Mouse (Mus musculus): ENCODE measurements around the gene Stip1.
A peak's percentile ranks its signal among the peaks of the same experiment; 100 is the strongest.
"Not testable (repeated sequence)": the region's sequence is repeated elsewhere in the genome, so short reads cannot be mapped to it uniquely, and the experiment has no call there.

The Stip1 gene

DNA sequence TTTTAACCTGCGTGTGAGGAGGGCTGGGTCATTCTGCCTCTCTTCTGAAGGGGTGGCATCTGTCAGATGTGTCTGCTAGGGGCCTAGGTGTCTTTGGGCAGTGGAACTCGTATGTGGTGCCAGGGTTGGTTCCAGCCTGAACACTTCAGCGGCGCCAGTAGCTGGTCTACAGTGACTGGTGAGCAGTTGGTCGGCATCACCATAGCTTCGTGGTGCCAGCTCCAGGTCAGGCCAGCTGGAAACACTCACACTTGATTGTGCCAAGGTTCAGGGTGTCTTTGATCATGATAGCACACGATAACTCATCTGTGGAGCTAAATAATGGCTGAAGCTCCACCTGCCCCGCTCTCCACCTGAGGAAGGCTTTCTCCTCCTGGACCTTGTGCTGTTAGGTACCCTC lies 23.1 kb upstream of the Stip1 start:
- no peak for DNase-seq

DNA sequence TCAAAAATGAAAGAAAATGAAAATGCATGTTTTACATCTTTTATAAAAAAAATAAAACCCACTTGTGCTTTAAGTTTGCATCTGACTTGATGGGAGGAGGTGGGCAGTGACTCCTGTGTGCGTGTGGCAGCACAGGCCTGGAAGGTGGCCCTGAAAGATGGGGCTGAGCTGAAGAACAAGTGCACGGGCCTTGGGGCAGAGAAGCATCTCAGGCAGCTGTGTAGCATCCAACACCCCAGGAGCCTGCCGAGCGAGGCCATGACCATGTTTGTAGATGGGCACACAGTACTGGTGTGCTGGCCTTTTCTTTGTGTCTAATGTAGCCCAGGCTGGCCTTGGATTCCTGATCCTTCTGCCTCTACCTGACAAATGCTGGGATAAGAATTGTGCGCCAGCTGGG lies 22.3 kb upstream of the Stip1 start:
- DNase-seq = no peak

- no peak for DNase-seq
Observed at GRCm38 (mm10) chr19:7058541-7058940, 18.8 kb upstream of the Stip1 start.

DNA sequence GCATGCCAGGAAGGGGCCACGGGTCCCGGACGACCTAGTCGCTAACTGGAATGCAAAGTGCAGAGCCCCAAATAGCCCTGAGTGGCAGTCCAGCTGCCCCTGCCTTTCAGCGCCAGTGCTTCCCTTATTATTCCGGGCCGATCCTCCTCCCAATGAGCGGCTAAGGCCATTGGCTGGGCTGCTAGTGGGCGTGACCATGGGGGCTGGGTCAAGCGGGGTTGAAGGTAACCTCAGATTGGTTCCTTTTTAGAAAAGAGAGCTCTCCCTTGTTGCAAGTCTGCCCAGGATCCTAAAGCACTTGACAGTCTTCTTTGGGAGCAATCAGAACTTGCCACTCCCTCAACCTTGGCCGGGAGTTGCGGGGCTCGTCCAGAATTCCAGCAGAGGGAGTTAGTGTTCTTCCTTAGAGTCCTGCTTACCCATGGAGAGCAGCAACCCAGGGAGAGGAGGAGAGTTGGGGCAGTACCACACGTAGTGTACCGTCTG lies 18.0 kb upstream of the Stip1 start:
- peak; percentile 92 for DNase-seq

- DNase-seq = peak; percentile 73
Observed at GRCm38 (mm10) chr19:7057126-7057721, 17.5 kb upstream of the Stip1 start.

- DNase-seq = peak; percentile 79
Observed at GRCm38 (mm10) chr19:7056248-7057087, 16.7 kb upstream of the Stip1 start, which contains the start of gene Macrod1. Gene Macrod1 (plus strand): TSS chr19:7056810.

- DNase-seq = peak; percentile 66
Observed at GRCm38 (mm10) chr19:7055173-7055572, 15.4 kb upstream of the Stip1 start.

GRCm38 (mm10) chr19:7054772-7055171 lies 15.0 kb upstream of the Stip1 start:
- DNase-seq = peak; percentile 57

GRCm38 (mm10) chr19:7053382-7053781 lies 13.6 kb upstream of the Stip1 start:
- DNase-seq = not testable (repeated sequence)

DNA sequence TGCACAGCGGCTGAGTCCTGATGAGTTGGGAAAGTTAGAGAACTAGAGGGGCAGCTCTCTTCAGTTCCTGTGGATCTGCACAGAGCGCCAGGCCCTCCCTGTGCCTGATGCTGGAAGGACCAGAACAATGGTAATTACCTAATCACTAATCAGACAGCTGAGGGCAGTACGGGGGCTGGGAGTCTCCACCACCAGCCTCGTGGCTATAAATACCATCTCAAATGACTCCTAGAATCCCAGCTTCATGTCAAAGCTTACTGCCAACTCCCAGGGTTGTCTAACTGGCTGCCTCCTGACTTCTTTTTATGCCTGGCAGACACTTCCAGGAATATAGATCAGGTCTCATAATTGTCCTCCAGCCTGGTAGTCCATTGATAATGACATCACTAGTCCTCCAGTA lies 4.9 kb upstream of the Stip1 start:
- no peak for DNase-seq

GRCm38 (mm10) chr19:7044279-7044678 lies 4.5 kb upstream of the Stip1 start:
- no peak for DNase-seq

- no peak for DNase-seq
Observed at GRCm38 (mm10) chr19:7041171-7041570, 1.4 kb upstream of the Stip1 start.

- no peak for DNase-seq
Observed at GRCm38 (mm10) chr19:7040637-7041130, 917 bp upstream of the Stip1 start.

DNA sequence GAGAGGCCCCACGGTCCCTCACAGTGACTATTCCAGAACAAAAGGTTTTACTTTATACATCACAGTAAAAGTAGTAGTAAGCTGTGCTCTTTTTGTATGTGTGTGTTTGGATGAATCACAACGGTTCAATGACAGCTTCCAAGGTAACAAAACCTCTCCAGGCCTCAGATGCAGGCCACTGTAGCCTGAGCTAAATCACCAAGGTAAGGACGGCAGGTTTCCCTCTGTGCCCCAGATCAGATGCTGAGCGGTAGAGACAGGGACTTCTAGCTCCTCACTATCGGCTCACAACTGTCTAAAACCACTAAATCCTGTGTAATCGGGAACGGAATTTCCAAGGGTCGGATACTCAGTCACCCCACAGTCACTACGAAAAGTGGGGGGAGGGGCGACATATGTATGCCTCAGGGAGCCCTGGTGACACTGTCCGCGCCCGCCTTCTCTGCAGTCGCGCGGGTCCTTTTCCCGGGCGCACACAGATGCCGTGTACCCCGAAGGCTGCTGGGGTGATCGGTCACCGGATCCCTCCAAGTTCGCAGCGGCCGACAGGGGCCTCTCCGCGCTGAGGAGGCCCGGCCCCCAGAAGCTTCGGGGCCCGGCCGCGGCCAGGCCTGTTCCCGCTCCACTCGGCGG lies 563 bp downstream of the Stip1 start:
- peak; percentile 71 for DNase-seq

- no peak for DNase-seq
Observed at GRCm38 (mm10) chr19:7034006-7034405, 5.8 kb downstream of the Stip1 start.

GRCm38 (mm10) chr19:7029531-7029930 lies 10.2 kb downstream of the Stip1 start:
- no peak for DNase-seq

GRCm38 (mm10) chr19:7020224-7020641 lies 19.5 kb downstream of the Stip1 start:
- peak; percentile 70 for DNase-seq

DNA sequence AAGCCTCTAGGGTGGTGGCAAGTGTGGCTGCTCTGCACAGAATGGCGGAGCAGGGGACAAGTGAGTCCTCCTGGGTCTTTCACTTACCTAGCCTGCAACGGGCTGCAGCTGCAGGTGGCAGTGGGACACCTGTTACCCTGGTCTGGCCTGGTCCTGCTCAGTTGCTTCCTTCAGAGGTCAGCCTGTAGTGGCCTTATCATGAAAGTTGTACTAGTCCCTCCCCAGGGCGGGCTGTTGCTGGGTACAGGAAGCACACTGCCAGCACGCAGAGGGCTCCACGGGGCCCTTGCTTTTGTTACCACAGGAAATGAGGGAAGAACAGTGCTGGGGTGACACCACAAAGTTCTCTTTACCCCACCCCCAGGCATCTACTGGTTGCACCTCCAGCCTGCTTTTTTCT lies 20.6 kb downstream of the Stip1 start, which contains the start of gene Fermt3:
Gene Fermt3, minus strand, starts transcription at position 279 of the 400 bp plus-strand sequence.
- peak; percentile 65 for DNase-seq

- no peak for DNase-seq
Observed at GRCm38 (mm10) chr19:7018546-7018945, 21.2 kb downstream of the Stip1 start.

- DNase-seq = no peak
Observed at GRCm38 (mm10) chr19:7017541-7018457, 22.0 kb downstream of the Stip1 start.

DNA sequence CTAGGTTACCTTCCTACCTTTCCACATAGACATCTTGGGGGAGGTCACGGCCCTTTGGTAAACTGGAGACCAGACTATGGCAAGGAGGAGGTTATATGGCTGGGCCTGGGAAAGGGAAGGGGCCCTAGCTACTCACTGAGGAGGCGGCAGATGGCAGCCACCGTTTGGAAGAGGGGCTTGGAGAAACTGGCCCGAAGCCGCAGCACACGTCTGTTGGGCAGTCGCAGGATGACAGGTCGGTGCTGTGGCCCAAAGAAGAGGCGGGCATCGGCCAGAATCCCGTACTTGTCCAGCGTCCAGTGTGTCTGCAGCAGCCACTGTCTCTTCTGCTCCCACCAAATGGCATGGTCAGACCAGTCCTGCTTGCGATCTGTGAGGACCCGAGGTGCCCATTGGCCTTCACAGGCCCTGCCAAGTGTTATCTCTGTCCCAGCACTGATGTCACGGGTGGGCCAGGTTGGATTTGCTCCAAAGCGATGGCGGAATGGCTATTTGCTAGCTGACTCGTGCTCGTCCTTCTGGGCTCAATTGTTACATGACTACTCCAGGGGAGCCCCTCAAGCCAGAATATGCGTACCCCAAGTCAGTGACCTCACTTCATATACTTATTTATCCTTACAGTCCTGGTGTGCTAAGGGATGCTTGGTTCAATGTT lies 25.2 kb downstream of the Stip1 start:
- DNase-seq = no peak

- DNase-seq = no peak
Observed at GRCm38 (mm10) chr19:7013984-7014383, 25.8 kb downstream of the Stip1 start.

Measured in lung, postnatal 10 days (tissue).